Mouse (Mus musculus): ENCODE results near the gene Lmntd1. TPM values are rescaled to one million over a fixed set of nuclear protein-coding genes. Genes with fewer than 3 reads are reported as not detected.

Gene Lmntd1
- total and polyA plus RNA-seq, 3 experiments: 0.08 to 0.43 (median 0.26) TPM

- Histone ChIP-seq H3K4me3 (replicated peaks in 1 of 3; ENCODE audit: low read depth in 2 of 3, low read length in 2 of 3, poor library complexity in 1 of 3) (no peak overlapping the region), H3K4me2 (ENCODE audit: insufficient read depth, low read depth, poor library complexity, severe bottlenecking) (no peak overlapping the region), H3K9me3 (replicated peaks; ENCODE audit: low read length) (no peaks in the 10 kb centered on the region), H3K9ac (ENCODE audit: insufficient read depth, low read depth) (no peak overlapping the region), H3K36me3 (replicated peaks in 1 of 2; ENCODE audit: control insufficient read depth in 1 of 2, insufficient read depth in 1 of 2, low read length in 1 of 2) (no peaks in the 10 kb centered on the region), H3K27me3 (replicated peaks) (no peaks in the 10 kb centered on the region), H3K79me2 (replicated peaks; ENCODE audit: control insufficient read depth, extremely low read depth, insufficient read depth, poor library complexity, severe bottlenecking) (no peaks in the 10 kb centered on the region), H3K4me1 (ENCODE audit: control insufficient read depth in 1 of 2, insufficient read depth in 2 of 2) (peaks cover 0 to 18% of the 10 kb centered on the region in 2 experiments; a peak in 3 of 4 replicates), H3K27ac (ENCODE audit: insufficient read depth, low read depth) (no peak overlapping the region)
- TF ChIP-seq MYC (IDR thresholded peaks at IDR 0.05; ENCODE audit: low read depth, low read length): no peak
- no peak for TF ChIP-seq E2F4 (IDR thresholded peaks at IDR 0.05; ENCODE audit: insufficient replicate concordance, low read depth, low read length)
- TF ChIP-seq MXI1 (IDR thresholded peaks at IDR 0.05; ENCODE audit: low read depth, low read length): no peak
- TF ChIP-seq RCOR1 (conservative IDR thresholded peaks at IDR 0.05; ENCODE audit: low read depth, low read length): no peak
- TF ChIP-seq CTCF (conservative IDR thresholded peaks at IDR 0.05 in 1 of 2, IDR thresholded peaks at IDR 0.05 in 1 of 2; ENCODE audit: low read depth in 2 of 2, low read length in 2 of 2): no peak
- no peak for TF ChIP-seq POLR2A (IDR thresholded peaks at IDR 0.05; ENCODE audit: low read depth, low read length)
- TF ChIP-seq JUND (conservative IDR thresholded peaks at IDR 0.05; ENCODE audit: low read depth, low read length): no peak
- no peak for TF ChIP-seq ZNF384 (IDR thresholded peaks at IDR 0.05; ENCODE audit: low read depth, low read length)
- TF ChIP-seq ZMIZ1 (IDR thresholded peaks at IDR 0.05; ENCODE audit: low read depth, low read length): no peak
- no peak for TF ChIP-seq IRF4 (IDR thresholded peaks at IDR 0.05; ENCODE audit: low read depth, low read length)
- no peak for TF ChIP-seq ETS1 (conservative IDR thresholded peaks at IDR 0.05; ENCODE audit: low read depth, low read length)
- TF ChIP-seq BHLHE40 (IDR thresholded peaks at IDR 0.05; ENCODE audit: low read depth, low read length): no peak
- TF ChIP-seq MAZ (IDR thresholded peaks at IDR 0.05; ENCODE audit: low read depth, low read length): no peak
- no peak for TF ChIP-seq RAD21 (IDR thresholded peaks at IDR 0.05; ENCODE audit: low read depth, low read length)
- no peak for TF ChIP-seq ELF1 (IDR thresholded peaks at IDR 0.05; ENCODE audit: low read depth, low read length)
- no peak for TF ChIP-seq TBP (conservative IDR thresholded peaks at IDR 0.05; ENCODE audit: low read depth, low read length)
- TF ChIP-seq POLR2AphosphoS2 (IDR thresholded peaks at IDR 0.05; ENCODE audit: low read depth, low read length): no peak
- TF ChIP-seq USF2 (conservative IDR thresholded peaks at IDR 0.05; ENCODE audit: low read depth, low read length): no peak
- dilution Hi-C loops (cut with MboI; ENCODE audit: extremely low pct_ligation_motif_present, extremely low pct_unique_long_range_greater_than_20kb, low sequenced_read_pairs): no loop called here
- in situ Hi-C loops (cut with MboI; ENCODE audit: low pct_ligation_motif_present, low pct_unique_long_range_greater_than_20kb, low sequenced_read_pairs): no loop called here
- DNase-seq (ENCODE audit: extremely low read depth): no peak
Observed at GRCm38 (mm10) chr6:145593991-145594390, 20.1 kb downstream of the Lmntd1 start.

GRCm38 (mm10) chr6:145592531-145592998 is 21.6 kb downstream of the Lmntd1 start:
- H3K36me3 ChIP-seq (replicated peaks in 1 of 2; ENCODE audit: control insufficient read depth in 1 of 2, insufficient read depth in 1 of 2, low read length in 1 of 2): no peaks in the 10 kb centered on the region
- H3K27ac ChIP-seq (ENCODE audit: insufficient read depth, low read depth): no peak overlapping the region
- dilution Hi-C loops (cut with MboI; ENCODE audit: extremely low pct_ligation_motif_present, extremely low pct_unique_long_range_greater_than_20kb, low sequenced_read_pairs) (no loop called here), in situ Hi-C loops (cut with MboI; ENCODE audit: low pct_ligation_motif_present, low pct_unique_long_range_greater_than_20kb, low sequenced_read_pairs) (no loop called here)
- no peak for DNase-seq (ENCODE audit: extremely low read depth)
- H3K27me3 ChIP-seq (replicated peaks): no peaks in the 10 kb centered on the region
- no peak overlapping the region for H3K4me2 ChIP-seq (ENCODE audit: insufficient read depth, low read depth, poor library complexity, severe bottlenecking)
- H3K9me3 ChIP-seq (replicated peaks; ENCODE audit: low read length): no peaks in the 10 kb centered on the region
- peaks cover 0 to 10% of the 10 kb centered on the region in 2 experiments; a peak in 3 of 4 replicates for H3K4me1 ChIP-seq (ENCODE audit: control insufficient read depth in 1 of 2, insufficient read depth in 2 of 2)
- no peak overlapping the region for H3K9ac ChIP-seq (ENCODE audit: insufficient read depth, low read depth)
- H3K79me2 ChIP-seq (replicated peaks; ENCODE audit: control insufficient read depth, extremely low read depth, insufficient read depth, poor library complexity, severe bottlenecking): no peaks in the 10 kb centered on the region
- no peak overlapping the region for H3K4me3 ChIP-seq (replicated peaks in 1 of 3; ENCODE audit: low read depth in 2 of 3, low read length in 2 of 3, poor library complexity in 1 of 3)
- TF ChIP-seq CHD2 (IDR thresholded peaks at IDR 0.05; ENCODE audit: low read length): no peak
- TF ChIP-seq MXI1 (IDR thresholded peaks at IDR 0.05; ENCODE audit: low read depth, low read length): no peak
- TF ChIP-seq EP300 (IDR thresholded peaks at IDR 0.05; ENCODE audit: low read length): no peak
- no peak for TF ChIP-seq USF2 (conservative IDR thresholded peaks at IDR 0.05; ENCODE audit: low read depth, low read length)
- TF ChIP-seq MAZ (IDR thresholded peaks at IDR 0.05; ENCODE audit: low read depth, low read length): no peak
- TF ChIP-seq POLR2A (IDR thresholded peaks at IDR 0.05; ENCODE audit: low read depth, low read length): no peak
- TF ChIP-seq ETS1 (conservative IDR thresholded peaks at IDR 0.05; ENCODE audit: low read depth, low read length): no peak
- TF ChIP-seq POLR2AphosphoS2 (IDR thresholded peaks at IDR 0.05; ENCODE audit: low read depth, low read length): no peak
- TF ChIP-seq CTCF (conservative IDR thresholded peaks at IDR 0.05 in 1 of 2, IDR thresholded peaks at IDR 0.05 in 1 of 2; ENCODE audit: low read depth in 2 of 2, low read length in 2 of 2): no peak

All from CH12.LX (cell line).